Mouse (Mus musculus) liver, postnatal 0 days (tissue): ENCODE measurements around the gene Zfp953. TPM values are rescaled to one million over a fixed set of nuclear protein-coding genes. Genes with fewer than 3 reads are reported as not detected.

Source experiments
- ATAC-seq: fragments of 200-750 bp; cut with Nextera tagmentation; 2 replicates; pipeline ENCODE4 v1.8.0; 2017; ENCODE audit warnings: mild to moderate bottlenecking, moderate library complexity
- DNase-seq: peaks from one replicate; pipeline ENCODE4 v3.0.0-alpha.2; 2016
- H3K27ac ChIP-seq: fragments of 300-500 bp; sonication (generic); 2 replicates; pipeline ENCODE4 v1.5.1; 2014; ENCODE audit warnings: antibody characterized with exemption, moderate library complexity, mild to moderate bottlenecking, low read depth
- H3K27me3 ChIP-seq: fragments of 300-500 bp; sonication (generic); 2 replicates; pipeline ENCODE4 v1.6.1; 2014; ENCODE audit warnings: low read length, control low read depth, mixed read lengths; ENCODE audit not compliant: insufficient read depth
- H3K36me3 ChIP-seq: fragments of 300-500 bp; sonication (generic); replicated peaks from 2 replicates; pipeline ENCODE4 v1.6.1; 2014; ENCODE audit warnings: mild to moderate bottlenecking, control low read depth, low read length, moderate library complexity, mixed read lengths; ENCODE audit not compliant: insufficient read depth
- H3K4me1 ChIP-seq: fragments of 300-500 bp; sonication (generic); 2 replicates; pipeline ENCODE4 v1.6.1; 2014; ENCODE audit warnings: antibody characterized with exemption, mild to moderate bottlenecking, control low read depth; ENCODE audit not compliant: insufficient read depth
- H3K4me2 ChIP-seq: fragments of 300-500 bp; sonication (generic); 2 replicates; pipeline ENCODE4 v1.6.1; 2014; ENCODE audit warnings: low read depth, mild to moderate bottlenecking, low read length, moderate library complexity, mixed read lengths
- H3K4me3 ChIP-seq: fragments of 300-500 bp; sonication (generic); 2 replicates; pipeline ENCODE4 v1.5.1; 2014; ENCODE audit warnings: low read depth, low read length
- H3K9ac ChIP-seq: fragments of 300-500 bp; sonication (generic); replicated peaks from 2 replicates; pipeline ENCODE4 v1.6.1; 2014; ENCODE audit warnings: mild to moderate bottlenecking, moderate library complexity
- H3K9me3 ChIP-seq: fragments of 300-500 bp; sonication (generic); 2 replicates; pipeline ENCODE4 v1.6.1; 2016; ENCODE audit warnings: mild to moderate bottlenecking, control low read depth, low read length, mixed read lengths
- CTCF ChIP-seq: sonication (generic); IDR thresholded peaks from 2 replicates; pipeline ENCODE4 v1.5.1; 2016; ENCODE audit warnings: antibody characterized with exemption, low read depth
- EP300 ChIP-seq: IDR thresholded peaks from 2 replicates; pipeline ENCODE4 v1.6.1; 2016; ENCODE audit warnings: antibody characterized with exemption, low read depth, mild to moderate bottlenecking
- WGBS: fragments of 180-500 bp; shearing (Covaris S2); extraction: QIAGEN DNeasy Blood & Tissue Kit; methylation state at CpG from one replicate; pipeline ENCODE4 v1.1.7; 2014; ENCODE audit not compliant: insufficient replicate concordance; 5-methylcytosine and 5-hydroxymethylcytosine counted together
- polyA plus RNA-seq: library from polyadenylated mRNA; unstranded; fragments of >200 nt; fragmentation: Nextera tagmentation; extraction: Ambion mirVana; gene quantifications from 2 replicates; pipeline ENCODE4 v1.2.1, GENCODE M21; 2015

The Zfp953 gene
- polyA plus RNA-seq, 1 experiment from 2014 or later = 0.52 TPM

DNA sequence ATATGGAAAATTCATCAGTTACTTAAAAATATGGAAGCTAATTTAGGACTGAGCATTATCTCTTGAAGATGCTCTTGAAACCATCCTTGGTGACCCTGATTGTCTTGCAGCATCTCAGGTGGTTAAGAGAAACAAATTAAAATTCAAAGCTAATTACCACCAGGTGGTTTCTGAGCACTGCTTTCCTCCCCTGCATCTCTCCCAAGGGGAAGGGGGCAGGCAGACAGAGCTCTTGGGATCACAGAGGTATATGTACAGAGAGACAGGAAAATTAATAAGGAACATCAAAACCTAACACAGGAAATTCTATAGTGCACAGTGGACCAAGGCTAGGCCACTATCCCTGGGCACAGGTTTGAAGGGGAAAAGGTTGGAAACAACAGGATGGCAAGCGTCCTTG lies 27.5 kb downstream of the Zfp953 start:
- ATAC-seq = no peak
- peak overlapping the region; percentile 58; the same call in 1 of the 2 replicates for H3K9ac ChIP-seq
- DNase-seq = no peak
- H3K4me2 ChIP-seq = peak overlapping the region; percentile 74
- H3K27me3 ChIP-seq = no peaks in the 10 kb centered on the region
- no peaks in the 10 kb centered on the region for H3K36me3 ChIP-seq
- H3K4me3 ChIP-seq = peak overlapping the region; percentile 65
- H3K4me1 ChIP-seq = peaks cover 13% of the 10 kb centered on the region; the same call in 1 of the 2 replicates
- 59% methylated on average over 1 of the region's 1 CpGs for WGBS
- H3K27ac ChIP-seq = peak overlapping the region; percentile 72
- TF ChIP-seq EP300 = no peak
- no peak for TF ChIP-seq CTCF
- no peaks in the 10 kb centered on the region for H3K9me3 ChIP-seq

DNA sequence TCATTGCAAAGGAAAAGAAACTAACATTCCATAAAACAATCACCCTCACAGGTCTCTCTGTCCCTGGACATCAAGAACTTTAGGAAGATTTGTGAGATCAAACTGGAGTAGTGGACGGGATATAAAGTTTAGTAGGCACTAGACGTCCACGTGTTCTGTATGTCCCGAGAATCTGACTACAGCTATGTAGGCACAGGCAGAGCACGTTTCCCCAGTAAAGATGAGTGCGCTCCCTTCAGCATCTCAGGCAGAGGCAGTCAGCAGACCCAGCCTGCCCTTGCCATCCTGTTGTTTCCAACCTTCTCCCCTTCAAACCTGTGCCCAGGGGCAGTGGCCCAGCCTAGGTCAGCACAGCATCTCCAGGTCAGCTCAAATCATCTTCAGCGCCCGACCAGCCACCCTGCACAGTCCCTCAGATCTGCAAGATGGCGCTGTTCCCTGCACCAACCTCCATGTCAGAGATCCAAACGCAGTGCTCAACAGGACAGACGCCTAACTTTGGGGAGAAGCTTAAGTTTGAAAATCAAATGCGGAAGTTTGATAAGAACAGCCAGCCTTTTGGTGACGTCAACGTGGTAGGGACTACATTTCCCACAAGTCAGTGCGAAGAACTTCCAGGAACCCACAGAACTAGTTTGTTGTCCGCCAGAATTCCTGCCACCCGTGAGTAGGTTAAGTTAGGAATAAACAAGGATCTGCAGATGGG lies 28.2 kb downstream of the Zfp953 start, which contains the start of gene Zfp595:
Gene Zfp595, minus strand, starts transcription at position 552 of the 706 bp plus-strand sequence.
- Histone ChIP-seq H3K9me3 (no peaks in the 10 kb centered on the region), H3K4me1 (peaks cover 13% of the 10 kb centered on the region; the same call in 1 of the 2 replicates), H3K4me2 (peak within 1 kb of the TSS; percentile 74), H3K4me3 (peak within 1 kb of the TSS; percentile 65), H3K27ac (peak within 1 kb of the TSS; percentile 72), H3K27me3 (no peaks in the 10 kb centered on the region), H3K9ac (peak within 1 kb of the TSS; percentile 58), H3K36me3 (no peaks in the 10 kb centered on the region)
- TF ChIP-seq EP300 = no peak; the same call in 1 of the 2 replicates
- TF ChIP-seq CTCF = peak; percentile 75
- peak; percentile 90 for ATAC-seq
- DNase-seq = peak; percentile 85
- WGBS = 6% methylated on average over 17 of the region's 17 CpGs

DNA sequence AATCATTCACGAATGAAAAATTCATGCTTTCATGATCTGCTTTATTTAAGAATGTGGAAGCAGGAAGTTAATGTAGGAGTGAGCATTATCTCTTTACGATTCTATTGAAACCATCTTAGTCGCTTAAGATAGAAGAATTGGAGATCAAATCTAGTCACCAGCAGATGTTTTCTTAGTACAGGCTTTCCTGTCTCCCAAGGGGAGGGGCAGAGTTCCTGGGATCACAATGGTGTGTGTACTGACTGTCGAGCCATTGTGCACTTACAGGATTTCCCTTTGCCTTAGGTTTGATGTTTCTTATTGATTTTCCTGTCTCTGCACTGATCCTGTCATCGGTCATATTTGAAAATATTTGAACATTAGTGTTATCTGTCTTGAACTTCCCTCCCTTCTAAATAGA lies 53.7 kb downstream of the Zfp953 start:
- H3K4me3 ChIP-seq = peak overlapping the region; percentile 67

DNA sequence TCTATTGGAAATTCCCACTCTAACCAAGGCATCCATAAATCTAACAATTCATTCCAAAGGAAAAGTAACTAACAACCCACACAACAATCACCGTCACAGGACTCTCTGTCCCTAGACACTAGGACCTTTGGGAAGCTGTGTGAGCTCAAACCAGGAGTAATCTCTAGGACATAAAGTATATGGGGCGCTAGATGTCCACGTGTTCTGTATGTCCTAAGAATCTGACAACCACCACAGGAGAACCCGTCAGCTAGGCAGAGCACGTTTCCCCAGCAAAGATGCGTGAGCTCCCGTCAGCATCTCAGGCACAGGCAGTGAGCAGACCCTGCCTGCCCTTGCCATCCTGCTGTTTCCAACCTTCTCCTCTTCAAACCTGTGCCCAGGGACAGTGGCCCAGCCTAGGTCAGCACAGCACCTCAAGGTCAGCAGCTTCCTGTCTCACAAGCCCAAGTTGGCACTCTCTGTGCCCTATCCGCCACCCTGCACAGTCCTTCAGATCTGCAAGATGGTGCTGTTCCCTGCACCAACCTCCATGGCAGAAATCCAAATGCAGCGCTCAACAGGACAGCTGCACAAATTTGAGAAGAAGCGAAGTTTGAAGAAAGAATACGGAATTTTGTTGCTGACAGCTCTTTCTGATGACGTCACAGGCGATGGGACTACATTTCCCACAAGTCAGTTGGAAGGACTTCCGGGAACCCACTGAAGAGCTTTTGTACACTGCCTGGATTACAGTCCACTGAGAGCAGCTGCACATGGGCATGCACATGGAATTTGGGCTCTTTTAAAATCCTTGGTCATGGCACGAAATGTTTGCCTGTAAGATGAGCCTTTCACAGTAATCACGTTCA lies 54.4 kb downstream of the Zfp953 start, which contains the start of gene Zfp457:
Gene Zfp457, minus strand, starts transcription at position 664 of the 851 bp plus-strand sequence.
- 0 out of 2 replicates have a peak, but pooled peaks cover 3% of the 10 kb centered on the region for H3K9me3 ChIP-seq
- WGBS = 8% methylated on average over 16 of the region's 16 CpGs
- no peaks in the 10 kb centered on the region for H3K27me3 ChIP-seq
- ATAC-seq (peak; percentile 97), DNase-seq (peak; percentile 86)
- H3K4me2 ChIP-seq = peak within 1 kb of the TSS; percentile 90
- peak within 1 kb of the TSS; percentile 71 for H3K9ac ChIP-seq
- H3K36me3 ChIP-seq = no peaks in the 10 kb centered on the region
- peak within 1 kb of the TSS; percentile 67 for H3K27ac ChIP-seq
- peak within 1 kb of the TSS; percentile 67 for H3K4me3 ChIP-seq
- H3K4me1 ChIP-seq = peaks cover 7% of the 10 kb centered on the region
- no peak for TF ChIP-seq CTCF
- no peak for TF ChIP-seq EP300

More for the DNA sequence above, 53.7 kb downstream of the Zfp953 start:
- ATAC-seq = peak; percentile 40
- peaks cover 7% of the 10 kb centered on the region for H3K4me1 ChIP-seq
- H3K9ac ChIP-seq = peak overlapping the region; percentile 71
- 0 out of 2 replicates have a peak, but pooled peaks cover 5% of the 10 kb centered on the region for H3K9me3 ChIP-seq
- WGBS = 20% methylated on average over 5 of the region's 5 CpGs
- TF ChIP-seq CTCF (no peak), EP300 (no peak)
- no peaks in the 10 kb centered on the region for H3K27me3 ChIP-seq
- DNase-seq = no peak
- no peaks in the 10 kb centered on the region for H3K36me3 ChIP-seq
- H3K4me2 ChIP-seq = peak overlapping the region; percentile 90
- H3K27ac ChIP-seq = no peak overlapping the region

Other genes starting within 250 kb of the Zfp953 start
- 0.13 and 0.18 TPM in 2 replicates for gene Rslcan18, start 244.3 kb downstream of the Zfp953 start, polyA plus RNA-seq
- 0.40 and 0.56 TPM in 2 replicates for gene Zfp759, start 238.9 kb downstream of the Zfp953 start, polyA plus RNA-seq
- gene Rsl1, start 187.4 kb downstream of the Zfp953 start, polyA plus RNA-seq = 2.0 and 2.1 TPM in 2 replicates
- gene Zfp455, start 166.1 kb downstream of the Zfp953 start, polyA plus RNA-seq = 0.43 and 0.53 TPM in 2 replicates
- 0.30 and 0.40 TPM in 2 replicates for gene Zfp458, start 82.1 kb downstream of the Zfp953 start, polyA plus RNA-seq
- gene Zfp457, start 54.1 kb downstream of the Zfp953 start, polyA plus RNA-seq = 0.19 and 0.39 TPM in 2 replicates
- gene Zfp595, start 28.0 kb downstream of the Zfp953 start, polyA plus RNA-seq = 0.63 and 0.65 TPM in 2 replicates
- 0.25 TPM in 1 of 2 replicates, not detected in the other for gene Gm28044, start 69 bp downstream of the Zfp953 start, polyA plus RNA-seq
- gene Gm28041, start 15.1 kb upstream of the Zfp953 start, polyA plus RNA-seq = 0.42 TPM in 1 of 2 replicates, not detected in the other
- gene Zfp456, start 15.2 kb upstream of the Zfp953 start, polyA plus RNA-seq = 0.41 and 0.58 TPM in 2 replicates
- 1.4 and 2.1 TPM in 2 replicates for gene Zfp429, start 39.2 kb upstream of the Zfp953 start, polyA plus RNA-seq
- not detected in 2 replicates for gene Zfp459, start 60.8 kb upstream of the Zfp953 start, polyA plus RNA-seq
- gene Zfp874a, start 91.0 kb upstream of the Zfp953 start, polyA plus RNA-seq = 4.5 and 5.0 TPM in 2 replicates
- gene Zfp874b, start 123.7 kb upstream of the Zfp953 start, polyA plus RNA-seq = 2.0 and 2.1 TPM in 2 replicates
- gene Zfp58, start 139.9 kb upstream of the Zfp953 start, polyA plus RNA-seq = 2.1 and 2.5 TPM in 2 replicates
- not detected in 2 replicates for gene Gm26965, start 165.5 kb upstream of the Zfp953 start, polyA plus RNA-seq
- 11.3 and 11.5 TPM in 2 replicates for gene Zfp87, start 165.6 kb upstream of the Zfp953 start, polyA plus RNA-seq
- 1.6 and 1.9 TPM in 2 replicates for gene Zfp748, start 193.2 kb upstream of the Zfp953 start, polyA plus RNA-seq
- gene Zfp729b, start 249.1 kb upstream of the Zfp953 start, polyA plus RNA-seq = 0.84 and 1.2 TPM in 2 replicates